Mouse (Mus musculus): ENCODE measurements around the gene Nampt. TPM values are rescaled to one million over a fixed set of nuclear protein-coding genes. Genes with fewer than 3 reads are reported as not detected.

Gene Nampt
- polyA plus RNA-seq (2015; fragmentation: Nextera tagmentation; extraction: Ambion mirVana), result 13.6 and 14.2 TPM in 2 replicates

DNA sequence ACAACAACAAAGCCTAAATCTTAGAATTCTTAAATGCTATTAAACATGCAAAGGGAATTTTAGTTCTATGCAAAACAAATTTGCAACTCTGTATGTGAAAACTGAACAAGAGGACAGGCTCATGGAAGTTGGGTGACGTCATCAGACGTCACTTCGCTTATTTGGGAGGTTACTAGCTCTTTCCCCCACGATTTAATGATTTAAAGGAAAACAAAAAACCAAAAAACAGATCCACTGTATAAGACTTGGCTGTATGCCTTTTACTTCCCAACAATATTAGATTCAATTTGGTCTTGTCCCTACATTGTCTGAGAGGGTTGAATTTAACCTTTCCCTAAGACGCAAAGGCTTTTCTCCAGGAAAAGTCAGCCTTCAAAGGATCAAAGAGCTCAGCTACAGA lies at the start of gene Nampt:
TSS of gene Nampt (plus strand) at position 130 of the 400 bp plus-strand sequence.
- peak within 1 kb of the TSS; percentile 96 for H3K27ac ChIP-seq (replicated peaks)
- peak within 1 kb of the TSS; percentile 87 for H3K4me3 ChIP-seq (ENCODE audit: low read depth, low read length)
- no peaks in the 10 kb centered on the region for H3K9me3 ChIP-seq (ENCODE audit: control insufficient read depth, low read length)
- H3K4me1 ChIP-seq (replicated peaks; ENCODE audit: control insufficient read depth, insufficient read depth), result no peaks in the 10 kb centered on the region
- 4% methylated on average over 5 of the region's 5 CpGs for WGBS
- no peaks in the 10 kb centered on the region for H3K27me3 ChIP-seq (ENCODE audit: control insufficient read depth, insufficient read depth, low read length)
- ATAC-seq (ENCODE audit: low FRiP score, low TSS enrichment), result no peak
- peak within 1 kb of the TSS; percentile 83 for H3K9ac ChIP-seq (ENCODE audit: low read length)
- DNase-seq (ENCODE audit: low spot score), result no peak
- TF ChIP-seq CTCF (IDR thresholded peaks at IDR 0.05; ENCODE audit: low read depth), result no peak
- TF ChIP-seq EP300 (optimal IDR thresholded peaks at IDR 0.05), result no peak
- no peaks in the 10 kb centered on the region for H3K36me3 ChIP-seq (ENCODE audit: control insufficient read depth, insufficient read depth, low read length)
- peak within 1 kb of the TSS; percentile 74 for H3K4me2 ChIP-seq (replicated peaks; ENCODE audit: low read depth)

DNA sequence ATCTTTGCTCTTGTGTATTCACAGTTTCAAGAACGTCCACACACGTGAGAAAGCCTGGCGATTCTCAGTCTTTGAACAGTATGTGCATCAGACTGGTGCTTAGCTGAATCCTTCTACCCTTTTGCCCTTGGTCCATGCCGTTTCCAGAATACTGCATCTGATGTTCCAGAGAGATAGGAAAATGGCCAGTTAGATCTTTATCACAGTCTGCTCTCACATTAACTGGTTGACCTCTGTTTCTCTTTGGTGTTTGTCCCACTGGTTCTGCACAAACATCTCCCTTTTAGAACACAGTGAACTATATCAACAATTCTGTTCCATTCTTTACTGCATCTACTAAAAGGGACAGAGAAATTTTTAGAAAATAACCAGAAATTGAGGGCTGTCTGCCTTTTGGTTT lies 48.6 kb upstream of the Nampt start:
- Histone ChIP-seq H3K4me2 (replicated peaks; ENCODE audit: low read depth) (no peak overlapping the region), H3K4me1 (replicated peaks; ENCODE audit: control insufficient read depth, insufficient read depth) (no peaks in the 10 kb centered on the region), H3K4me3 (ENCODE audit: low read depth, low read length) (no peak overlapping the region), H3K27ac (replicated peaks) (no peak overlapping the region), H3K36me3 (ENCODE audit: control insufficient read depth, insufficient read depth, low read length) (no peaks in the 10 kb centered on the region), H3K9ac (ENCODE audit: low read length) (no peak overlapping the region), H3K27me3 (ENCODE audit: control insufficient read depth, insufficient read depth, low read length) (no peaks in the 10 kb centered on the region), H3K9me3 (ENCODE audit: control insufficient read depth, low read length) (no peaks in the 10 kb centered on the region)
- 83% methylated on average over 4 of the region's 4 CpGs for WGBS
- ATAC-seq (ENCODE audit: low FRiP score, low TSS enrichment) (no peak), DNase-seq (ENCODE audit: low spot score) (no peak)
- TF ChIP-seq EP300 (optimal IDR thresholded peaks at IDR 0.05) (no peak), CTCF (IDR thresholded peaks at IDR 0.05; ENCODE audit: low read depth) (no peak)

DNA sequence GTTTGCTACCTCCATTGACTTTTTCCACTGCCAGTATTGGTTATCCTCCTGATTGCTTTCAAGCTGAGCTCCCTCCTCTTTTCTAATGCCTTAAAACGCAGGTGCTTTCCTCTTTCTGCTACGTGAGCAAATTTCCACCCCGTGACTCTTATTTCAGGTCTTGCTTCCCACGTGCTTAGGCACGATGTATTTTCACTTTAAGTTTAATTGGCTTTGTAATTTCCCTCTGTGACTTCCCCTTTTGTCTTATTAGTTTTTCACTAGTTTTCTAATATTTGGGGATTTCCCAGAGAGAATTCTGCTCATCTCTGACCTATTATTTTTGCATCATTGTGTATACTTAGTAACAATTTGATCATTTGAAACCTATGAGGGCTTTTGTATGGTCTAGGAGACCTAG lies 44.8 kb upstream of the Nampt start:
- no peaks in the 10 kb centered on the region for H3K36me3 ChIP-seq (ENCODE audit: control insufficient read depth, insufficient read depth, low read length)
- H3K9ac ChIP-seq (ENCODE audit: low read length), result no peak overlapping the region
- H3K4me1 ChIP-seq (replicated peaks; ENCODE audit: control insufficient read depth, insufficient read depth), result no peaks in the 10 kb centered on the region
- TF ChIP-seq EP300 (optimal IDR thresholded peaks at IDR 0.05), result no peak
- no peak for TF ChIP-seq CTCF (IDR thresholded peaks at IDR 0.05; ENCODE audit: low read depth)
- no peaks in the 10 kb centered on the region for H3K27me3 ChIP-seq (ENCODE audit: control insufficient read depth, insufficient read depth, low read length)
- no peaks in the 10 kb centered on the region for H3K9me3 ChIP-seq (ENCODE audit: control insufficient read depth, low read length)
- DNase-seq (ENCODE audit: low spot score) (no peak), ATAC-seq (ENCODE audit: low FRiP score, low TSS enrichment) (no peak)
- no peak overlapping the region for H3K4me3 ChIP-seq (ENCODE audit: low read depth, low read length)
- 86% methylated on average over 5 of the region's 5 CpGs for WGBS
- no peak overlapping the region for H3K4me2 ChIP-seq (replicated peaks; ENCODE audit: low read depth)
- H3K27ac ChIP-seq (replicated peaks), result no peak overlapping the region

GRCm38 (mm10) chr12:32789092-32789491 lies 30.3 kb upstream of the Nampt start:
- Histone ChIP-seq H3K36me3 (ENCODE audit: control insufficient read depth, insufficient read depth, low read length) (no peaks in the 10 kb centered on the region), H3K4me2 (replicated peaks; ENCODE audit: low read depth) (no peak overlapping the region), H3K27ac (replicated peaks) (no peak overlapping the region), H3K9ac (ENCODE audit: low read length) (no peak overlapping the region), H3K9me3 (ENCODE audit: control insufficient read depth, low read length) (no peaks in the 10 kb centered on the region), H3K4me1 (replicated peaks; ENCODE audit: control insufficient read depth, insufficient read depth) (no peaks in the 10 kb centered on the region), H3K27me3 (ENCODE audit: control insufficient read depth, insufficient read depth, low read length) (no peaks in the 10 kb centered on the region), H3K4me3 (ENCODE audit: low read depth, low read length) (no peak overlapping the region)
- ATAC-seq (ENCODE audit: low FRiP score, low TSS enrichment) (no peak), DNase-seq (ENCODE audit: low spot score) (no peak)
- TF ChIP-seq EP300 (optimal IDR thresholded peaks at IDR 0.05) (no peak), CTCF (IDR thresholded peaks at IDR 0.05; ENCODE audit: low read depth) (no peak)
- 75% methylated on average over 3 of the region's 3 CpGs for WGBS

- DNase-seq (ENCODE audit: low spot score), result no peak
- no peaks in the 10 kb centered on the region for H3K4me1 ChIP-seq (replicated peaks; ENCODE audit: control insufficient read depth, insufficient read depth)
- WGBS, result 70% methylated on average over 8 of the region's 8 CpGs
- no peak for ATAC-seq (ENCODE audit: low FRiP score, low TSS enrichment)
- no peak for TF ChIP-seq EP300 (optimal IDR thresholded peaks at IDR 0.05)
- no peak for TF ChIP-seq CTCF (IDR thresholded peaks at IDR 0.05; ENCODE audit: low read depth)
- no peaks in the 10 kb centered on the region for H3K9me3 ChIP-seq (ENCODE audit: control insufficient read depth, low read length)
- no peak overlapping the region for H3K27ac ChIP-seq (replicated peaks)
- H3K4me2 ChIP-seq (replicated peaks; ENCODE audit: low read depth), result no peak overlapping the region
- H3K36me3 ChIP-seq (ENCODE audit: control insufficient read depth, insufficient read depth, low read length), result no peaks in the 10 kb centered on the region
- H3K4me3 ChIP-seq (ENCODE audit: low read depth, low read length), result no peak overlapping the region
- no peaks in the 10 kb centered on the region for H3K27me3 ChIP-seq (ENCODE audit: control insufficient read depth, insufficient read depth, low read length)
- no peak overlapping the region for H3K9ac ChIP-seq (ENCODE audit: low read length)
Measured at GRCm38 (mm10) chr12:32795765-32796471, 23.4 kb upstream of the Nampt start.

DNA sequence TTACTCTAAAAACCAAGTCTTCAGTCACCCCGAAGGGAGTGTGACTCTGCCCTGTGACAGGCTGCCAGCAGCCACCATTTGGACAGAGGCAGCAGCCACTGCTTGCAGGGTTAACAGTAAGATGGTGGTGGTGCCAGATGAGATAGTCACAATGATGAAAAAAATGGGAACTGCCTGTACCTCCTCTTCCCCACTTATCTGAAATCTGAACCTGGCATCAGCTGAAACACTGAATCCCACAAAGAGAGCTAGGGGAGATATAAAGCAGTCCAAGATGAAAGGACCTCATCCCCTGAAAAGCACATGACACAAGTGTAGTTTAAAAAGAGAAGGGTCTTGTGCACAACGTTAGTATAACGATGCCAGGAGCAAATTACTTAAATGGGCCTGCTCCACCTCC lies 21.9 kb upstream of the Nampt start:
- no peak overlapping the region for H3K4me3 ChIP-seq (ENCODE audit: low read depth, low read length)
- no peak overlapping the region for H3K9ac ChIP-seq (ENCODE audit: low read length)
- no peak for ATAC-seq (ENCODE audit: low FRiP score, low TSS enrichment)
- H3K27me3 ChIP-seq (ENCODE audit: control insufficient read depth, insufficient read depth, low read length), result no peaks in the 10 kb centered on the region
- no peaks in the 10 kb centered on the region for H3K9me3 ChIP-seq (ENCODE audit: control insufficient read depth, low read length)
- H3K36me3 ChIP-seq (ENCODE audit: control insufficient read depth, insufficient read depth, low read length), result no peaks in the 10 kb centered on the region
- no peak overlapping the region for H3K4me2 ChIP-seq (replicated peaks; ENCODE audit: low read depth)
- WGBS, result 72% methylated on average over 3 of the region's 3 CpGs
- H3K4me1 ChIP-seq (replicated peaks; ENCODE audit: control insufficient read depth, insufficient read depth), result no peaks in the 10 kb centered on the region
- no peak for DNase-seq (ENCODE audit: low spot score)
- no peak overlapping the region for H3K27ac ChIP-seq (replicated peaks)
- TF ChIP-seq CTCF (IDR thresholded peaks at IDR 0.05; ENCODE audit: low read depth) (no peak), EP300 (optimal IDR thresholded peaks at IDR 0.05) (no peak)

Data from stomach, postnatal 0 days (tissue).